Mouse (Mus musculus): ENCODE results near the gene Tnfrsf13b.

Tnfrsf13b gene

DNA sequence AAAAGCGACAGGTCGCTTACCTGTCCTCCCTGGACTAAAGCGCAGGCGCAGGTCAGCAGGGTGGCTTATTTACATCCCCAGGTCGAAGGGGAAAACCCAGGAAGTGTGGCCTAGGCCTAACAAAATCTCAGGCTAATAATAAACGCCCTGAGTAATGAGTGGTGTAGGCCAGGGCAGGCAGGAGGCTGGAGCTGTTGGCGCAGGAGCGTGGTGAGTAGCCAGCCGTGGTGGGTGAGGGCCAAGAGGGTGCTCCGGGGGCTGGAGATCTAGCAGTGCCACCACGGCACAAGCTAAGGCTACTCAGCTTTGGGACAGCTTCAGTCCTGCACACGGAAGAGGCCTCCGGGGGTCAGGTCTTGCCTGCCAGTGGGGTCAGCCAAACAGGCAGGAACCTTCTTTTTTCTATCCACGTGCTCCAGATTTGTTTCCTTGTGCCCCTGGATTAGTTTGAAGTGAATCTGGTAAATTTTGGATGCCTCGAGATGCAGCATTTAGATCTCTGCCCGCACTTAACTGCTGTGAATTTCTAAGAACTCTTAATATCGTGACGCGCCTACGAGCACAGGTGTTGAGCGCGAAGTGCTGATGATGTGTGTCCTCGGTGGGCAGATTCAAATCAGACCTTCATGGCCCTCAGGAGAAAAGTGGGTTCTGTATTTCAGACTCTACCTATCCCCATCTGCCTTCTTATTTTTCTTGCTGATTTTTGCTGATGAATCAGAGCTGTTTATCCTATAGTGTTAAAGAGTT is at the start of gene Tnfrsf13b:
Tnfrsf13b (plus strand) TSS at position 150 of the 750 bp plus-strand sequence.
- DNase-seq (ENCODE audit: low spot score in 2 of 2) = no peak

DNA sequence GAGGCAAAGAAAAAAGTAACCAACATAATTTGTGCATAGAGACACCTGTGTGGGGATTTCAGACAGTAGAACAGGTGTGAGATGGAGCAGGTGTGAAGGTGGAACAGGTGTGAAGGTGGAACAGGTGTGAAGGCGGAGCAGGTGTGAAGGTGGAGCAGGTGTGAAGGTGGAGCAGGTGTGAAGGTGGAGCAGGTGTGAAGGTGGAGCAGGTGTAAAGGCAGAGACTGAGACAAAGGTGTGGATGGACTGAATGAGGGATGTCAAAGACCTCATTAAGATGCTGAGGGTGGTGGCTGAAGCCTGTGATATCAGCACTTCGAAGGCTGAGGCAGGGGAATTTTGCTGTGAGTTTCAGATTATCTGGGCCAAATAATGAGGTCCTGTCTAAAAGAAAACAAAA is 44.9 kb upstream of the Tnfrsf13b start:
- DNase-seq (ENCODE audit: low spot score in 2 of 2) = no peak

DNA sequence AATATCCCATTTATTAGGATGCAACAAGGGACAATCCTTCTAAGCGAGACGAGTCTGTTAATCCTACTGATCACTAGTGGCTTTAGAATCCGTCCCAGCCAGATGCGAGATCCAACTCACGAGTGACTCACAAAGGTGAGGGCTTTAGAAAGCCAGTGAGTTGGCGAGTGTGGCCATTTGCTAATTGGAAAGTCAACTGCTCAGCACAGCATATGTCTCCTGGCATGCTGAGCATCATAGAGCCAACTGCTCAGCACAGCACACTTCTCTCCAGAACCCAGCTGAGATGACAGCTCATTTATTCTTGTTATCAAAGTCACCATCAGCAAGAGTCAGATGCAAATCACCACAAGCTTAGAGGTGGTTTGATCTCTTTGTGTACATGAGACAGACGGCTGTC is 36.4 kb upstream of the Tnfrsf13b start:
- DNase-seq (ENCODE audit: low spot score in 2 of 2) = no peak

DNA sequence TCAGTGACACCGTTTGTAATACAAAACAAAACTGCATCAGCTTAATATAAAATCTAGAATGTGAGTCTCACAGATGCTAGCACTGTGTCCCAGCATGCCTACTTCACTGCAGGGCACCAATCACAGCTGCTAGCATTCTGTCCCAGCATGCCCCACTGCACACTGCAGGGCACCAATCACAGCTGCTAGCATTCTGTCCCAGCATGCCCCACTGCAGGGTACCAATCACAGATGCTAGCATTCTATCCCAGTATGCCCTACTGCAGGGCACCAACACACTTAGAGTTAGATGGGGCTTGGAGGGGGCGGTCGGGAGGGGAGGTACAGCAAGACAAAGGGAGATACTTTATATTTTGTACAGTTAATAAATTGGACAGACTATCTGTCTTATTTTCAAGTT is 35.4 kb upstream of the Tnfrsf13b start:
- DNase-seq (ENCODE audit: low spot score in 2 of 2) = no peak

DNA sequence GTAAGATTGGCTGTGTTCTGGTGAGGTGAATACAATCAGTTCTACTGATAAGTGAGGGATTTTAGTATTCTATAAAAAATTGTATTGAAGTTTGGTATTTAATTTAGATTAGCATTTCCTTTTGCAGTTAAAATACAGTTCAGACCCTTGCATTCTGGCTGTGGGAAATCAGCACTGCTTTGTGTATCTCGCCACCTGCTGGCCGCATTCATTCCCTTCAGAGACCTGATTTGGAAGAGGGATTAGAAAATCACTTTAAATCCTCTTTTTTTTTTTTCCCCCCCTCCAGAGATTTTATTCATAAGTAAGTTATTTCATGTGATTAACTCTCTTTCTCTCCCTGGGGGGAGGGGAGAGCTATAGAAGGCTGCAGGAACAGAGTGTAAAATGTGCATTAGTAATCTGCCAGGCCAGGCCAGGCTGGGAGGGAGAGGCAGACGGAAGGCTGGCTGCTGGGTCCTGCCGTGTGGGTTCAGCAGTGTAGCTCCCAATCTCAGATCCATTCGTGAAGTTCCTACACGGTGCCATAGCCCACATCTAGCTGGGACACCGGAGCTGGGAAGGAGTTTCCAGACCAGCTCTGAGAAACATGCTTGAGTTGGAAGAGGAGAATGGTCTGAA is 34.8 kb upstream of the Tnfrsf13b start:
- peak; percentile 86 to 88 for DNase-seq (ENCODE audit: low spot score in 2 of 2)

DNA sequence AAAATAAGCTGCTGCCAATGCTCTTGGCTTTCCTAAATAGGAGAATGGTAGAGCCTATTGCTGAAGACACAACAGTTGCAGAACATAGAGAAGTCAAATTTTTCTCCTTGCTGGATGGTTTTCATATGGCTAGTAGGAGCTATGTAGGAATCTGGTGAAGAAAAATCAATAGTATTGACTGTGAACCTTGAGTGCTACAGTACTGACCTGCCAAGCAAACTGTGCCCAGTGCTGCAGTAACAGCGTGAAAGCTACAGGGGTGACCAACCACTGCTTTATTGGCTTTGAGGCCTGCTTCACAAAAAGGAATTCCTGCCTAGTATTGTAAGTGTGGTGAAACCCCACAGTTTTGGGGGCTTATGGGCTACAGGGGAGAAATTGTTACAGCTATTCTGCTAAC is 28.5 kb upstream of the Tnfrsf13b start:
- DNase-seq (ENCODE audit: low spot score in 2 of 2) = no peak

DNA sequence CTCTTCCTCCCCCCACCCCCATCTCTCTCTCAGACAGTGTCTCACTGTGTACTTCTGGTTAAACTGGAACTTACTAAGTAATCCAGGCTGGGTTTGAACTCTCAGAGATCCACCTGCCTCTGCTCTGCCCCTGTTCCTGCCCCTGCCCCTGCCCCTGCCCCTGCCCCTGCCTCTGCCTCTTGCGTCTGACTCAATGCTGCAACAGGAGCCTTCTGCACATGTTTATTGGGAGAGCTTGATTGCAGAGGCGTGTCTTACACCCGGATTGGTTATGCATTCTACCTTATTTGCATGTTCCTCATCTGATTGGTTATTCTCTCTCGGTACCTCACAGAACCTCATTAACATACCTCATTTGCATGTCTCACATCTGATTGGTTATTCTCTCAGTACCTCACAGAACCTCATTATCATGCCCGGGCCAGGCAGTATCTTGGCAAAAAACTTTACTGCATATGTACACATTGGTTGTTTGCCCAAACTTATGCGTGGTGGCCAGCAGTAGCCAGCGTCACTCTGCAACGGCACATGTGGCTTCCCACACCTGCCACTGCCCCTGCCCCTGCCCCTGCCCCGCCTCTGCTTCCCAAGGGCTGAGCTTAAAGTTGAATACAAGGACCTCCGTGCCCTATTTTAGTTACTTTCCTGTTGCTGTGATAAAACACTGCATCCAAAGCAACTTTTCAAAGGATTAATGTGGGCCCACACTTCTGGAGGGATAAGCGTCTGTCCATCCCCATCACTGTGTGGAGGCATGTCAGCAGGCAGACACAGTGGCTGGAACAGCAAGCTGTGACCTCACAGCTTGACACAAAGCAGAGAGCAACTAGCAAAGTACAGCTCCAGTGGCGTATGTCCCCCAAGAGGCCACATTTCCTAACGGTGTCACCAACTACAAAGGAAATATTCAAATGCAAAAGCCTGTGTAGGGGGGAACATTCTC is 23.9 kb upstream of the Tnfrsf13b start:
- DNase-seq (ENCODE audit: low spot score in 2 of 2) = no peak

DNA sequence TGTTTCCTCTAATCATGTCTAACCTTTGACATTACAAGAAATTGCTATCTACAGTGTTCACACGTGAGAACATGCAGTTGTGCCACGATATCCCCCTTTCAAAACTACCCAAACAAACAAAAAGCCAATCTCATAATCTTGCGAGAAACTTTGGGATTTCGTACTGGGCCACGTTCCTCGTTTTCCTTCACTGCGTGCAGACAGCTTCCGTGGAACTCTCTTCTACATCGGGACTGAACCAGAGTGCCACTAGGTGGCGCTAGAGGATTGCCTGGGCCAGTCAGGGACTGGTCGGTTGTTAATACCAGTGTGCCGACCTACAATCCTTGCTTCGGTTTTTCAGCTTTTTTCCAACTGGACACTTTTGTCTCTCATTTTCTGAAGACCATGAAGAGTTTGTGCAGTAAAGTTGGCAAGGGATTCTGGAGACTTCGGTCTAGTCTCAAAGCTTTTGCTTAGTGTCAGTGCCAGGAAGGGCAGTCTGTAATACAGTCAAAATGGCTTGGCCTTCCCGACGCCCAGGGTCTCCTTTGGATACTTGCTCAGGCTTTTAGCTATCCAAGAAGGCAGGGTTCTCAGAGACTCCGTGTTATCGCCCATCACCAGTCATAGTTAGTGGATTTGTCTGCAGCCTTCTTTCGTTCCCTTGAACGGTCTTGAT is 22.2 kb upstream of the Tnfrsf13b start:
- peak; percentile 84 to 91 for DNase-seq (ENCODE audit: low spot score in 2 of 2)

DNA sequence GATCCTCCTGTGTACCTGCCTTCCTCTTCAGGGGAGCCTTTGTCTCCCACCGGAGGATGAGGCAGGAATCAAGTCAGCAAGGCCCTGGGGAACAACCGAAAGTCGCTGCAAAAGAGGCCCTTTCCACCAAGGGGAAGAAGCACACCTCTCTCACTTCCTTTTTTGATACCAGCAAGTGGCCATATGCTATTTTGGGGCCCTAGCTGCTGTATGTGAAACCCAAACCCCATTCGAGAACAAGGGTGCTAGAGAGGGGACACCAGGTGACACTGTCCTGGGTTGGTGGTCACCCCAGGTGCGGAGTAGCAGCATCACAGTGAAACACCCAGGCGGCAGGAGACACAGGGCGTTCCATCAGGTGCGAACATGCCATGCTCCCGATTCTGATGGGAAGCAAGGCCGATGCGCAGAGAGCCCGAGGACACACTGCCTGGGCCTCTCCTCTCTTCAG is 17.6 kb upstream of the Tnfrsf13b start:
- no peak for DNase-seq (ENCODE audit: low spot score in 2 of 2)

DNA sequence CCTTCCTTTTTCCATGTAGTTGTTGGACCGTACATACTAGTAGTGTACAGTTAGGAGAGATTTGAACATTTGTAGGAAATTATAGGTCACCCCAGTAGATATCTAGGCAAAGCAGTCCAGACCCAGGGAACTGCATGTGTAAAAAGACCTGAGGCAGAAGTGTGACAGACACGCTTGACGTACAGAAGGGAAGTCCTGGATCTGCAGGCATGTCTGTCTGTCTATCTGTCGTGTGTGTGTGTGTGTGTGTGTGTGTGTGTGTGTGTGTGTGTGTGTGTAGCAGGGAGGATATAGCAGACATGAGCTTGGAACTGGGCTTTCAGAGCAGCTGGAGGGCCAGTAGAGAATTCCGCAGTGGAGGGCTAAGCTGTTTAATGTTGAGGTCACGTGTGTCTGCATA is 16.8 kb upstream of the Tnfrsf13b start:
- DNase-seq (ENCODE audit: low spot score in 2 of 2) = no peak

DNA sequence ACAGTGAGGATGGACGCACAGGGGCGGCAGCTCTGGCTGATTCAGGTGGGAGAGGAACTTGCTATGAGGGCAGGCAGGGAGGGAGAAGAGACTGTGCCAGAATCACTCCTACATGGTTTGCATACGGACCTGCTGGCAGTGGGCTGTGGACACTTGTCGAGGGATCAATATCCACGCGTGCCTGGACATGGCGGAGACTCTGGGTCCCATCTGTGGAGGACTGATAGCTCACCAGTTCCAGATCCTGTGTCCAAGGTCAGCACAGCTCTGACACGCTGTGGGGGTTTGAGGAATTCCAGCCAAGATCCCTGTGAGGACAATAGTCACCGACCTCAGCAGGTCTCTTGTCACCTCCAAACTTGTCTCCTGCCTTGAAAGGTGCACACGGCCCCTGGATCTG is 16.4 kb upstream of the Tnfrsf13b start:
- no peak for DNase-seq (ENCODE audit: low spot score in 2 of 2)

DNA sequence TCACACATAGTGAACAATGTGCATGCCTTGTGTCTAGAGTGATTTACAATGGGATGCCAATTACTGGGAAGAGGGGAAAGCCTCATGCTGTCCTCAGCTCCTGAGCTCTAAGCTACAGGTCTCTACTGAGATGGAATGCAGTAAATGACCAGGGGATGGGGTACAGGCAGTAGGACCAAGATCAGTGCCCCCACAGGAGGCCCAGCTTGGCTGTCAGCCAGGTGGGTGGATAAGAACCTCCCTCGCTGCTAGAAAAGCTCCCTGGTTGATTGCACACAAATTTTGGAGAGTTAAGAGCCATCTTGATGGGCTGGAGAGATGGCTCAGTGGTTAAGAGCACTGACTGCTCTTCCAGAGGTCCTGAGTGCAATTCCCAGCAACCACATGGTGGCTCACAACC is 15.6 kb upstream of the Tnfrsf13b start:
- DNase-seq (ENCODE audit: low spot score in 2 of 2) = no peak

DNA sequence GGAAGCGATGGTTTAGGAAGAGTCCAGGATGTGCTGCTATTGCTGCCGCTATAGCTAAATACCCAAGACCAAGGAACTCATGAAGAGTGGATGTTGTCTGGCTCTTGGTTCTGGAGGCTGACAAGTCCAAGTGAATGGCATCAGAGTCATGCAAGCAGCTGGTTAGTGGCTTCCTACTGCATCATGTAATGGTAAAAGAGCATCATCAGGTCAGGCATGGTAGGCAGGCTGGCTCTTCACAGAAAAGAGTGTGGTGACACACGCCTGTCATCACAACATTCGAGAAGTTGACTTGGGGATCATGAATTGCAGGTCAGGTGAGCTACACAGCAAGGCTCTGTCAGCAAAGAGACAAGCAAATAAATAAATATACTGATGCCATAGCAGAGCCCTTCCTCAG is 15.1 kb upstream of the Tnfrsf13b start:
- DNase-seq (ENCODE audit: low spot score in 2 of 2) = no peak

DNA sequence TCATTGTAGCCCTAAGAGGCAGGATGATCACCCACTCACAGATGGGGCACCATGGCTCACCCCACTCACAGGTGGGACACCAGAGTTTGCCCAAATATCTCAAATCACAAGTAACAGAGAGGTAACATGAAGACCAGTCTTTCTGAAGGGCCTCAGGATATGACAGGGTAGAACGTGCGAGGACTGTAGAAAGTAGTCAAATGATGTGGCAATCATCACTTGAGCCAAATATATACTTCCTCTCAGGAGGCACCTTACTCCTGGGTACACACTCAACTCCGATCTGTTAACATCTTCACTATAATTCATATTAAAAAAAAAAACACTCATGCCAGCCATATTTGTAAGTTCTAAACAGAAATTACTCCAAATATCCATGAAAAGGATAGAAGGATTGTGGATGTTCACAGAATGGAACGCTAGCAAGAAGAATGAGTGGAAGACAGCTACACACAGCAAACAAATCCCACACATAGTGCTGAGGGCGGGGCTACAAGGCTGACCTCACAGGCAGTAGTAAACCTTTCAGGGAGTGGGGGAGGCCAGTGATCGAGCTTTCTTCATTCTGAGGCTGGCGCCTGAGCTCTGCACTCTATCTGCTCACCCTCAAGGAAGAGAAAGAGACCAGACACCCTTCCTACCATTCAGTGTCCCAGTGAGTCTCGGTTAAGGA is 14.1 kb upstream of the Tnfrsf13b start:
- no peak for DNase-seq (ENCODE audit: low spot score in 2 of 2)

DNA sequence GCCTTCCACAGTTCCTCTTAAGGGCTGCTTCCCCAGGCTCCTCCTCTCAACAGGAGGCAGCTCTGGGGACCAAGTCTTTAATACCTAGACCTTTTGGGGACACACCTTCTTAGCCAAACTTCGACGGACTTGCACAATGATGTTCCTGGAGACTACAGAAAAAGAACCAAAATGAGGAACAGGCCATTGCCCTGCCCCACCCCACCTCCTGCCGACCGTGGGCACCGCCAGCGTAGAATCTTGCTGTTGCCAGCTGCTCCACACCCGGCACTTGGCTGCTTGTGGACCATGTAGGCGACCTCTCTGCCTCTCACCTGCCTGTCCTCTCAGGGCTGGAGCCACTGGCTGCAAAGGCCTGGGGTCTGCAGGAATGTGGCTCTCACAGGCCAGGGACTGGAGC is 10.3 kb upstream of the Tnfrsf13b start:
- no peak for DNase-seq (ENCODE audit: low spot score in 2 of 2)

DNA sequence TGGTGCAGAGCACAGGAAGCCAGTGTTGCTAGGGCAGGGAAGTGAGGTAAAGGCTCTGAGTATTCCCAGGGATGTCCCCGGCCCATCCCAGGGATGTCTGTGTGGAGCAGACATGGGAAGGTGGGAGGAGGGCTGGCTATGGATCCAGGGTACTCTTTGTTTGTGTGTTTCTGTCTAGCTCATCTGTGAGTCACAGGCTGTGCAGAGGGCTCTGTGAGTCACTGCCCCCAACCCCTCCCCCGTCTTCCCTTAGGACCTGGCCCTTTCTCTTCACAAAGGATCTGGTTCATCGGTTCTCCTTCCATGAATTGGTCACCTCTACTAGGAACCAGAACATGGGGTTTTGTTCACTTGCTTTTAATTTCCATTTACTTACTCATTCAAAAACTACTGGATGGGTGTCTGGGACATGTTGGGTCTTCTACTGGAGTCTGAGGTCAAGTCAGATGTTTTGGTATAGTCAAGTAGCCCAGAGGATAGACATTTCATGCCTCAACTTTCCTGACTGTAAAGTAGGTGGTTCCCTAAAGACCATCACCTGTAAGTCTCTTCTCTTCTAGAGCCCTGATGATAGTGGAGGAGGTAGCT is 6.5 kb upstream of the Tnfrsf13b start:
- no peak for DNase-seq (ENCODE audit: low spot score in 2 of 2)

DNA sequence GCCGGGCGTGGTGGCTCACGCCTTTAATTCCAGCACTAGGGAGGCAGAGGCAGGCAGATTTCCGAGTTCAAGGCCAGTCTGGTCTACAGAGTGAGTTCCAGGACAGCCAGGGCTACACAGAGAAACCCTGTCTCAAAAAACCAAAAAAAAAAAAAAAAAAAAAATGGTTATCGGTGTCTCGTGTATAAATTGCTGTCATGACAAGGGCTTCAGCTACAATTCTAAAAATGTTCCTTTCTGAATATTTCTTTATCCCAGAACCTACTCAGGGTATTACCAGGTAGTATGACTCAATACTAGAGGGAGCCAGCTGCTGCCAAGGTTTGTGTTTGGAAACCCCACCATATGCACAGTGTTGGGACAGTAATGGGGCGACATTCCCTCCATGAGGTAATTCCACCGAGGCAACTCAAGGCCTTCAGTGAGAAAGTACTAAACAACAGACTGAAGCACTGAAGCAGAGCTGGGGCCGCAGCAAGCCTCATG is 4.2 kb upstream of the Tnfrsf13b start:
- DNase-seq (ENCODE audit: low spot score in 2 of 2) = no peak

DNA sequence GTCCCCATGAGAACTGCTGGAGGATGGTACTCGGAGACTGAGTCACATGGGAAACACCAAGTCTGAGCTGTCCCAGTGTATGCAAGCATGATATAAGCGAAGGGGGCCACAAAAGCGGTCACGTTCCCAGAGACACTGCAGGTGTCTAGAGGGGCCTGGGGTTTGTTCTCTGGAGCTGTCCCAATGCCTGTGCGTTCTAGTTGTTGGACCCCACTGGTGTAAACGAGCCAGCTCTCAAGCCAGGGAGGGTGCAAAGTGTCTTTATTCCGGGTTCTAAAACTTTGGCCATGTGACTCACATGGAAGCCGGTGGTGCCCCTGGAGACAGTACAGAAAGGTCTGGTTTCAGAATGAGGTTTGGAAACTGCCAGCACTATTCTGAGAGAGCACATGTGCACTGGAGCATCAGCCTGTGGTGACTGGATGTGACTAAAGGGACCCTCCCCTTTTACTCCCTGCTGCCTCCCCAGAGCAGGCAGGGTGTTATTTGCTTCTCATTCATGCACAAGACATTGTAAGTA is 3.7 kb upstream of the Tnfrsf13b start:
- no peak for DNase-seq (ENCODE audit: low spot score in 2 of 2)

DNA sequence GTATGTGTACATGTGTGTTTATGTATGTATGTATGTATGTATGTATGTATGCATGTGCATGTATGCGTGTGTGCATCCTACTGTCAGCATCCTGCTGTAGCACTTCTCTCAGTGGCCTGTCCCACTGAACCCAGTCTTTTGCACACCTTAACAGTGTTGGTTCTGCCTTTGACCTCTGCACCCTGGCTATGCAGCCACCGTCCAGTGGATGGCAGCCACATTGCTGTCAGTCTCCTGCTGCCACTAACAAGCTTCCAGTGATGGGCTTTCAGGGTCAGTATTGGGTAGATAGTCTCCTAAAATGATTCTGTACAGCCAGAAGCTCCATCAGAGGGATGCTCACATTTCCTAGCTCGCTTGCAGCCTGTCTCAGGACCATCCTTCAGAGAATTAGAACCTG is 2.7 kb upstream of the Tnfrsf13b start:
- DNase-seq (ENCODE audit: low spot score in 2 of 2) = no peak

DNA sequence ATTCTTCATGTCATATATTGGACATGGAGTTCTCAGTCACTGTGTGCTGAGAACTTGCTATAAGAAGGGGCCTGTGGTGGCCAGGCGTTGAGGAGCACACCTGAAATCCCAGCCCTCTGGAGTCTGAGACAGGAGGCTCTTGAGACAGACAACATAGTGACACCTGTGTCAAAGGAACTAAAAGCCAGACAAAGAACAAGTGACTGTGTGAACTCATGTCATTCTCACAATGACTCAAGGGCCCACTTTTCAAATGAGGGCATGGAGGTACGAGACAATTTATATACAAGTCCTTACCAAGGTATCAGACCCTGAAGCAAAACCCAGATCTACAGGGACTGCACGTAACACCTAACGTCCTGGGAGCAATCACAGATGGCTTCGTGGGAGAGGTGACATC is 585 bp upstream of the Tnfrsf13b start:
- no peak for DNase-seq (ENCODE audit: low spot score in 2 of 2)
